Mouse (Mus musculus) ES-Bruce4 (cell line): Measurements from ENCODE around the gene Upp1. TPM values are rescaled to one million over a fixed set of nuclear protein-coding genes. Genes with fewer than 3 reads are reported as not detected.

ENCODE experiments used
- H3K27ac ChIP-seq: 2 replicates; pipeline ENCODE4 v1.5.1; 2012; ENCODE audit warnings: low read length, inconsistent platforms; ENCODE audit not compliant: insufficient read depth
- H3K27me3 ChIP-seq: 2 replicates; pipeline ENCODE4 v1.6.1; 2012; ENCODE audit warnings: mild to moderate bottlenecking, low read length, inconsistent platforms; ENCODE audit not compliant: control insufficient read depth, poor library complexity, insufficient read depth, severe bottlenecking
- H3K36me3 ChIP-seq: 2 replicates; pipeline ENCODE4 v1.6.1; 2012; ENCODE audit warnings: inconsistent platforms, mild to moderate bottlenecking, low read length, moderate library complexity; ENCODE audit not compliant: control insufficient read depth, poor library complexity, insufficient read depth, severe bottlenecking
- H3K4me1 ChIP-seq: one replicate; pipeline ENCODE4 v1.8.1; 2011; ENCODE audit warnings: low read length; ENCODE audit not compliant: control insufficient read depth, insufficient read depth
- H3K4me3 ChIP-seq: 2 replicates; pipeline ENCODE4 v1.5.1; 2011; ENCODE audit warnings: low read depth, mild to moderate bottlenecking, low read length
- H3K9ac ChIP-seq: 2 replicates; pipeline ENCODE4 v1.6.1; 2012; ENCODE audit warnings: low read depth, mild to moderate bottlenecking, inconsistent platforms; ENCODE audit not compliant: poor library complexity, severe bottlenecking
- H3K9me3 ChIP-seq: replicated peaks from 2 replicates; pipeline ENCODE4 v1.6.1; 2012; ENCODE audit warnings: mild to moderate bottlenecking, low read length, inconsistent platforms; ENCODE audit not compliant: control insufficient read depth, poor library complexity, insufficient read depth, severe bottlenecking
- CTCF ChIP-seq: IDR thresholded peaks from one replicate; pipeline ENCODE4 v1.8.1; 2011; ENCODE audit warnings: low read depth, low read length
- EP300 ChIP-seq: IDR thresholded peaks from 2 replicates; pipeline ENCODE4 v1.6.1; 2011; ENCODE audit warnings: low read depth, low read length; ENCODE audit not compliant: insufficient read depth
- POLR2A ChIP-seq: IDR thresholded peaks from one replicate; pipeline ENCODE4 v1.8.1; 2011; ENCODE audit warnings: low read length; ENCODE audit not compliant: insufficient read depth
- polyA plus RNA-seq: library from polyadenylated mRNA; stranded (reverse); fragments of >200 nt; gene quantifications from 2 replicates; pipeline ENCODE4 v1.2.4, GENCODE M21; 2011; ENCODE audit warnings: low read depth; ENCODE audit not compliant: missing spikeins, insufficient read depth, insufficient read length

The Upp1 gene
- polyA plus RNA-seq, 1 experiment, result 190 TPM

- peaks cover 2% of the 10 kb centered on the region for H3K4me1 ChIP-seq
- H3K9ac ChIP-seq, result no peak overlapping the region
- TF ChIP-seq CTCF (no peak), EP300 (no peak), POLR2A (no peak)
Observed at GRCm38 (mm10) chr11:9128110-9128509, 10.2 kb downstream of the Upp1 start.

DNA sequence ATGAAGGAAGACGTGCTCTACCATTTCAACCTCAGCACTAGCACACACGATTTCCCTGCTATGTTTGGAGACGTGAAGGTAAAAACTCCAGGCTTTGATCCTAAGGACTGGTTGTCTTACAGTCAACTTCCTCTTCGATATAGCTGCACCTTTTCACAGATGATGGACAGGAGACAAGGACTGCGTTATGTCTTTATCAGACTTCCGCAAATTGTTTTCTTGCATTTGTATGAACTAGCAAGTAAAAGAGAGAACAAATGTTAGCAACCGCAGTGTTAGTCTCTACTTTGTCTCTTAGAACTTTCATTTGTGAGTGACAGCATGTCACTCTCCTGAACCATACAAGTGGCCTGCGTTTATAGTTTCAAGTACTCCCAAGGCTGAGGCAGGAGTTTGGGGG lies 11.6 kb downstream of the Upp1 start:
- H3K36me3 ChIP-seq, result peaks cover 76% of the 10 kb centered on the region
- no peak overlapping the region for H3K9ac ChIP-seq

More at GRCm38 (mm10) chr11:9128110-9128509, 10.2 kb downstream of the Upp1 start:
- Histone ChIP-seq H3K27ac (no peak overlapping the region), H3K27me3 (no peaks in the 10 kb centered on the region), H3K4me3 (no peak overlapping the region), H3K9me3 (no peaks in the 10 kb centered on the region), H3K36me3 (peaks cover 76% of the 10 kb centered on the region)

DNA sequence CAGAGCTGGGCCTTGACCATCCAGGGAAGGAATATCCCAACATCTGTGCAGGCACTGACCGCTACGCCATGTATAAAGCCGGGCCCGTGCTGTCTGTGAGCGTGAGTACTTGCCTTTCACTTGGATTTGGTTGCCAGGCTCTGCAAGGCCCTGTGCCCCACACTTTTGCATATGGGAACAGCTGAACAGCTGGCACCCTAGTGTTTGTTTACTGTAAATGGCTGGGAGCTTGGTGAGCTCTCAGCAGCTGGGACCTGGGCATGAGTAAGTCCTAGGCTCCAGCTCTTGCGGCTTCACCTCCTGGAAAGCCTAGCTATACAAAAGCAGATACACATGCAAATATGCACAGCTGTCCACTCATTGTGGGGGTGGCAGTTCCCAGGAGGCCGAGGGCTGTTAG lies 13.8 kb downstream of the Upp1 start:
- Histone ChIP-seq H3K4me3 (no peak overlapping the region), H3K27me3 (no peaks in the 10 kb centered on the region), H3K36me3 (peaks cover 61% of the 10 kb centered on the region), H3K9me3 (no peaks in the 10 kb centered on the region), H3K27ac (no peak overlapping the region), H3K9ac (no peak overlapping the region), H3K4me1 (peaks cover 2% of the 10 kb centered on the region)
- TF ChIP-seq POLR2A (no peak), EP300 (0 out of 2 replicates have a peak, but pooled peaks have one; percentile 34), CTCF (no peak)

More for the DNA sequence above, 11.6 kb downstream of the Upp1 start:
- TF ChIP-seq EP300 (no peak), POLR2A (no peak), CTCF (no peak)
- H3K4me1 ChIP-seq, result peaks cover 2% of the 10 kb centered on the region
- H3K9me3 ChIP-seq, result no peaks in the 10 kb centered on the region
- H3K27ac ChIP-seq, result no peak overlapping the region
- no peaks in the 10 kb centered on the region for H3K27me3 ChIP-seq
- no peak overlapping the region for H3K4me3 ChIP-seq

GRCm38 (mm10) chr11:9135589-9136246 lies 17.8 kb downstream of the Upp1 start:
- Histone ChIP-seq H3K27me3 (no peaks in the 10 kb centered on the region), H3K9ac (no peak overlapping the region), H3K27ac (no peak overlapping the region), H3K36me3 (peaks cover 29% of the 10 kb centered on the region; the same call in 1 of the 2 replicates), H3K9me3 (no peaks in the 10 kb centered on the region), H3K4me1 (peaks cover 2% of the 10 kb centered on the region), H3K4me3 (no peak overlapping the region)
- TF ChIP-seq CTCF (peak; percentile 66), EP300 (no peak)

GRCm38 (mm10) chr11:9136471-9136870 lies 18.6 kb downstream of the Upp1 start:
- no peak overlapping the region for H3K9ac ChIP-seq
- TF ChIP-seq CTCF (peak; percentile 88), POLR2A (no peak), EP300 (no peak)
- peaks cover 24% of the 10 kb centered on the region; the same call in 1 of the 2 replicates for H3K36me3 ChIP-seq
- H3K4me3 ChIP-seq, result no peak overlapping the region
- H3K9me3 ChIP-seq, result no peaks in the 10 kb centered on the region
- no peaks in the 10 kb centered on the region for H3K27me3 ChIP-seq
- H3K27ac ChIP-seq, result no peak overlapping the region
- no peaks in the 10 kb centered on the region for H3K4me1 ChIP-seq

DNA sequence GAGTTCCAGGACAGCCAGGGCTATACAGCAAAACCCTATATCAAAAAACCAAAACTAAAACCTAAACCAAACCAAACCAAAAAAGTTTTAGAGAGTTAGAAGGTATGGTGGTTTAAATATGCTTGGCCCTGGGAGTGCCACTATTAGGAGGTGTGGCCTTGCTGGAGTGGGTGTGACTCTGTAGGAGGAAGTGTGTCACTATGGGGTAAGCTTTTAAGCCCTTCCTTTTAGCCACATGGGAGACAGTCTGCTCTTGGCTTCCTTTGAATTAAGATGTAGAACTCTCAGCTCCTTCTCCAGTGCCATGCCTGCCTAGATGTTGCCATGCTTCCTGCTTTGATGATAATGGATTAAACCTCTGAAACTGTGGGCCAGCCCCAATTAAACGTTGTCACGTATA lies 27.2 kb downstream of the Upp1 start:
- H3K9me3 ChIP-seq, result peaks cover 11% of the 10 kb centered on the region
- TF ChIP-seq POLR2A (no peak), EP300 (no peak), CTCF (no peak)
- H3K9ac ChIP-seq, result no peak overlapping the region
- H3K4me1 ChIP-seq, result peaks cover 3% of the 10 kb centered on the region
- H3K27ac ChIP-seq, result no peak overlapping the region
- no peaks in the 10 kb centered on the region for H3K36me3 ChIP-seq
- H3K4me3 ChIP-seq, result no peak overlapping the region
- no peaks in the 10 kb centered on the region for H3K27me3 ChIP-seq
